Mouse (Mus musculus) forebrain, embryonic 16.5 days (tissue): ENCODE data around the gene Egln2. TPM values are rescaled to one million over a fixed set of nuclear protein-coding genes. Genes with fewer than 3 reads are reported as not detected.
A peak's percentile ranks its signal among the peaks of the same experiment; 100 is the strongest.

Experiments used
- ATAC-seq: fragments of 200-750 bp; cut with Nextera tagmentation; 2 replicates; pipeline ENCODE4 v1.8.0; 2017; ENCODE audit warnings: mild to moderate bottlenecking, moderate library complexity
- H3K27ac ChIP-seq: fragments of 300-500 bp; sonication (generic); 2 replicates; pipeline ENCODE4 v1.5.1; 2014; ENCODE audit warnings: low read length, control low read depth
- H3K27me3 ChIP-seq: fragments of 300-500 bp; sonication (generic); replicated peaks from 2 replicates; pipeline ENCODE4 v1.6.1; 2014; ENCODE audit warnings: low read length; ENCODE audit not compliant: control insufficient read depth, insufficient read depth
- H3K36me3 ChIP-seq: fragments of 300-500 bp; sonication (generic); 2 replicates; pipeline ENCODE4 v1.6.1; 2014; ENCODE audit not compliant: control insufficient read depth, insufficient read depth
- H3K4me1 ChIP-seq: fragments of 300-500 bp; sonication (generic); replicated peaks from 2 replicates; pipeline ENCODE4 v1.6.1; 2014; ENCODE audit warnings: low read length; ENCODE audit not compliant: control insufficient read depth, insufficient read depth
- H3K4me2 ChIP-seq: fragments of 300-500 bp; sonication (generic); 2 replicates; pipeline ENCODE4 v1.6.1; 2014; ENCODE audit warnings: mild to moderate bottlenecking, low read length, control low read depth
- H3K4me3 ChIP-seq: fragments of 300-500 bp; sonication (generic); replicated peaks from 2 replicates; pipeline ENCODE4 v1.5.1; 2014; ENCODE audit warnings: mild to moderate bottlenecking, low read length, control low read depth
- H3K9ac ChIP-seq: fragments of 300-500 bp; sonication (generic); replicated peaks from 2 replicates; pipeline ENCODE4 v1.6.1; 2014; ENCODE audit warnings: low read depth, low read length, control low read depth
- H3K9me3 ChIP-seq: fragments of 300-500 bp; sonication (generic); 2 replicates; pipeline ENCODE4 v1.6.1; 2016; ENCODE audit warnings: low read length; ENCODE audit not compliant: control insufficient read depth
- WGBS: fragments of 180-500 bp; shearing (Covaris S2); extraction: QIAGEN DNeasy Blood & Tissue Kit; methylation state at CpG from one replicate; pipeline ENCODE4 v1.1.7; 2014; 5-methylcytosine and 5-hydroxymethylcytosine counted together
- polyA plus RNA-seq: library from polyadenylated mRNA; unstranded; fragments of >200 nt; fragmentation: Nextera tagmentation; extraction: Ambion mirVana; gene quantifications from 2 replicates; pipeline ENCODE4 v1.2.1, GENCODE M21; 2015

Gene Egln2
- polyA plus RNA-seq, 1 experiment from 2014 or later: 100 TPM

DNA sequence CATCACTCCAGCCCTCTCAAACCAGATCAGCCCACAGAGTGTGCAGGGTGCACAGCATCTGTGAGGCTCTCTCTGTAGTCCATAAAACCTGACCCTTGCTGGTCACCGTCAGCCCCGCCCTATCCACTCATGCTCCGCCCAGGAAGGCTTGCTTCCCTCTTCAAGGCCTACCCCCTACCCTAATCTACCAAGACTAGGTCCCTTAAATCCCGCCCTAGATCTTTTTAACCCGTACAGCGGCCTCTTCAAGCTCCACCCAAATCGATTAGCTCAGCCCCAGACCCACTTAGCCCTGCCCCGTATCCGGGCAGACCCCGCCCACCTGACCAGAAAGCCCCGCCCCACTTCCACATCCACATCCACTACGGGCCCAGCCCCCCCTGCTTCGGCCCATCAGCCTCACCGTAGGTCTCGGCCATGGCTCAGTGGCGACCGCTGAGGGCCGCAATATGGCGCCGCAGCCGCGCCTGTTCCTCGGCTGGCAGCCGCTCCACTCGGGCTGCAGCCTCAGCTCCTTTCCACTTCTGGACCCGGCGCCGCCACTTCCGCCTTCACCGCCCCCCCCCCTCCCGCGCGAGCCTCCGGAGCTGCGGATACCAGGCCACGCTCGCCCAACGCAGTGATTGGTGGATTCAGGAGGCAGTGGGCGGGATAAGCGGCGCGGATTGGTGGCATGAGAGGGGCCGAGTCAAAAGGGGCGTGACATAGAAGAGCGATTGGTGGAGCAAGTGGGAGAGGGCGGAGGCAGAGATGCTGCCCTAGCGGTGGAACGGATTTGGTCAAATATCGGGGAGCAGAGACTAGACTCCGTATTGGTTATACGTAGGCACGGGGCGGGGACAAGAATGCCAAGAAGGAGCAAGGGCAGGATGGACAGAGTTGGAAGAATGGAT lies 12.0 kb upstream of the Egln2 start, which contains the start of gene Rab4b:
Gene Rab4b (minus strand): TSS at position 573 of the 893 bp plus-strand sequence.
- peaks cover 11% of the 10 kb centered on the region for H3K4me1 ChIP-seq
- H3K9me3 ChIP-seq: no peaks in the 10 kb centered on the region
- H3K27me3 ChIP-seq: no peaks in the 10 kb centered on the region
- H3K4me3 ChIP-seq: peak within 1 kb of the TSS; percentile 68
- peak; percentile 98 for ATAC-seq
- H3K36me3 ChIP-seq: peaks cover 7% of the 10 kb centered on the region; the same call in 1 of the 2 replicates
- WGBS: under 1% methylated on average over 52 of the region's 53 CpGs
- peak within 1 kb of the TSS; percentile 63 for H3K4me2 ChIP-seq
- H3K9ac ChIP-seq: peak within 1 kb of the TSS; percentile 61
- peak within 1 kb of the TSS; percentile 88 for H3K27ac ChIP-seq

DNA sequence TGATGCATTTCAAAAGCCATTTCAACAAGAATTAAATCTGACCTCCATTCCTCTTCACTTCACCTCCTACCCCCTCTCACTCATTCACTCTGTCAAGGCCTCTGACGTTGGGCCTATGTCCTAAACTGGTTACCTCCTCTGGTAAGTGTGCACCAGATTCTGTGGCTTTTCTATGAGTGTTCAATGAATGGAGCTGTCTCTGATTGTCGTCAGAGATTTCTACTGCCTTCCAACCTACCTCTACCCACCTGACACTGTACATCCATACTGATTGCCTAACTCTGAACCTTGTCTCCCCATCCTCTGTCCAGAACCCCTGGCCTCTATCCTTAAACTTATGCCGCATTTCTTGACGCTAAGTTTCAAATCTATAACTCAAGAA lies 11.3 kb upstream of the Egln2 start:
- Histone ChIP-seq H3K27me3 (no peaks in the 10 kb centered on the region), H3K27ac (peak overlapping the region; percentile 88), H3K9ac (peak overlapping the region; percentile 61), H3K36me3 (0 out of 2 replicates have a peak, but pooled peaks cover 3% of the 10 kb centered on the region), H3K4me3 (peak overlapping the region; percentile 68), H3K9me3 (no peaks in the 10 kb centered on the region), H3K4me1 (peaks cover 11% of the 10 kb centered on the region), H3K4me2 (peak overlapping the region; percentile 63)
- ATAC-seq: no peak
- 21% methylated on average over 4 of the region's 4 CpGs for WGBS

DNA sequence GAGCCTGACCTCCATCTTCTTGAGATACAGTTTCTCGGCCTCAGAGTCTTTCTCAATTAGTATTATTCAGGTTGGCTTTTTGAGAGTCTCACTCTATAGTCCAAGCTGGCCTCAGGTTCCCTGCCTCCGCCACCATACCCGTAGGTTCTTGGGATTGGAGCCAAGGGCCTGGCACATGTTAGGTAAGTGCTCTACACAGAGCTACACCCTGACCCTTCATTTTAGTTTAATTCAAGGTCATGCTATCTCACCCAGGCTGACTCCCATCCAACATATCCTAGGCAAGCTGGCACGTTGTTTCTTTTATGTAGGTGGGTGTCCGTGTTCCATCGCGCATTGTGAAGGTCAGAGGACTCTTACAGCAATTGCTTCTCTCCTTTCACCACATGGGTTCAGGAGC lies 8.3 kb upstream of the Egln2 start:
- Histone ChIP-seq H3K27ac (no peak overlapping the region), H3K4me3 (no peak overlapping the region), H3K9ac (no peak overlapping the region), H3K4me2 (no peak overlapping the region), H3K9me3 (no peaks in the 10 kb centered on the region), H3K27me3 (no peaks in the 10 kb centered on the region), H3K36me3 (peaks cover 5% of the 10 kb centered on the region; the same call in 1 of the 2 replicates), H3K4me1 (peaks cover 7% of the 10 kb centered on the region)
- ATAC-seq: no peak
- 92% methylated on average over 7 of the region's 7 CpGs for WGBS

DNA sequence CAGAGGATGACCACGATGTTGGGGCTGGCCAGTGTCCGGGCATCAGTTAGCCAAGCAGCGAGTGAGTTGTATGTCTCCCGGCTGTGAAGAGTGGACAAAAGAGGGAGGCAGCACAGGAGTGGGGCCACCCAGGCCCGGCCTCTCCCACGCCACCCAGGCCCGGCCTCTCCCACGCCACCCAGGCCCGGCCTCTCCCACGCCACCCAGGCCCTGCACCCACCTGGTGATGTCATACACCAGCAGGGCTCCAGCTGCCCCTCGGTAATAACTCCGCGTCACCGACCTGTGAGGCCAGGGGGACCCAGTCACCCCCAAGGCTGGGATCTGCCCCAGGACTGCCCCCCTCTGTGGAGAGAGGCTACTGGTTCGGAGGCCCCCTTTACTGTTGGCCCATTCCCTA lies 7.9 kb upstream of the Egln2 start:
- WGBS: 91% methylated on average over 15 of the region's 15 CpGs
- Histone ChIP-seq H3K4me3 (no peak overlapping the region), H3K9ac (no peak overlapping the region), H3K27me3 (no peaks in the 10 kb centered on the region), H3K4me2 (no peak overlapping the region), H3K27ac (no peak overlapping the region), H3K36me3 (peaks cover 5% of the 10 kb centered on the region; the same call in 1 of the 2 replicates), H3K9me3 (no peaks in the 10 kb centered on the region), H3K4me1 (peaks cover 5% of the 10 kb centered on the region)
- no peak for ATAC-seq

DNA sequence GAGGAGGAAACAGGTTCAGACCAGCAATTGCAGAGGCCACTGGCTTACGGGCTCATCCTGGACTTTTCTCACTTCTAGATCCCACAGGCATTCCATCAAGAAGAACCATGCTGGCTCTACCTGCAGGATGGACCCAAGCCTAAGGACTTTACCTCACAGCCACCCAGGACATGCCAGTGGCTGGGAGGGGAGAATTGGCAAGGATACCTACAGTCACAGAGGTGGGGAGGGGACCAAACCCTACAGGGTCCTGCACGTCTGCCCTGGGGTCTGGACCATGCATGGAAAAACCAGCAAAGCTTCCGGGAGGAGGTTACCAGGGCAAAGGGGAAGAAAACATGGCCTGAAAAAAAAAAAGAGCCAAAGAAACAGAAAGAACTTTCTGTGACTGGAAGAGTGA lies 4.4 kb upstream of the Egln2 start:
- H3K27me3 ChIP-seq: no peaks in the 10 kb centered on the region
- H3K9ac ChIP-seq: no peak overlapping the region
- H3K4me1 ChIP-seq: peaks cover 7% of the 10 kb centered on the region
- H3K9me3 ChIP-seq: no peaks in the 10 kb centered on the region
- no peak overlapping the region for H3K27ac ChIP-seq
- peaks cover 5% of the 10 kb centered on the region; the same call in 1 of the 2 replicates for H3K36me3 ChIP-seq
- no peak for ATAC-seq
- H3K4me2 ChIP-seq: no peak overlapping the region
- 95% methylated on average over 3 of the region's 3 CpGs for WGBS
- H3K4me3 ChIP-seq: no peak overlapping the region

DNA sequence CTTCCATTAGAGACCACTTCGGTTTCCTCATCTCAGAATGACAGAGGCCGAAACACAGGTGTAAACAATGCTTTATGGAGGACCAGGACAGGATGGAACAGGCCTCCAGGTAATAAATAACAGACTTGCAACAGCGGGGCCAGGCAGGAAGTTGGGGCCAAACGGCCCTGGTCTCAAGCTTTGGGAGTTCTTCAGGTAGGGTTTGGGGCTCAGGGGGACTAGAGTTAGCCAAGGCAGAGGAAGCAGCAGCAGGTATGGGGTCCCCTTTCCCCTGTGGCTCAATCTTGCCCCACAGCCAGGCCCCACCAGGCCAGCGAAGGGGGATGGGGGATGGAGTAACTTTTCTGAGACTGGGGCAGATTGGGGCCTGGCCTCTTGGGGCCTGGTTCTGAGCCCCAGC lies 1.8 kb upstream of the Egln2 start:
- H3K4me2 ChIP-seq: no peak overlapping the region
- no peak for ATAC-seq
- no peak overlapping the region for H3K9ac ChIP-seq
- no peaks in the 10 kb centered on the region for H3K9me3 ChIP-seq
- whole genome bisulfite sequencing: 95% methylated on average over 5 of the region's 5 CpGs
- no peaks in the 10 kb centered on the region for H3K27me3 ChIP-seq
- no peak overlapping the region for H3K27ac ChIP-seq
- peaks cover 31% of the 10 kb centered on the region for H3K4me1 ChIP-seq
- peaks cover 3% of the 10 kb centered on the region; the same call in 1 of the 2 replicates for H3K36me3 ChIP-seq
- no peak overlapping the region for H3K4me3 ChIP-seq

DNA sequence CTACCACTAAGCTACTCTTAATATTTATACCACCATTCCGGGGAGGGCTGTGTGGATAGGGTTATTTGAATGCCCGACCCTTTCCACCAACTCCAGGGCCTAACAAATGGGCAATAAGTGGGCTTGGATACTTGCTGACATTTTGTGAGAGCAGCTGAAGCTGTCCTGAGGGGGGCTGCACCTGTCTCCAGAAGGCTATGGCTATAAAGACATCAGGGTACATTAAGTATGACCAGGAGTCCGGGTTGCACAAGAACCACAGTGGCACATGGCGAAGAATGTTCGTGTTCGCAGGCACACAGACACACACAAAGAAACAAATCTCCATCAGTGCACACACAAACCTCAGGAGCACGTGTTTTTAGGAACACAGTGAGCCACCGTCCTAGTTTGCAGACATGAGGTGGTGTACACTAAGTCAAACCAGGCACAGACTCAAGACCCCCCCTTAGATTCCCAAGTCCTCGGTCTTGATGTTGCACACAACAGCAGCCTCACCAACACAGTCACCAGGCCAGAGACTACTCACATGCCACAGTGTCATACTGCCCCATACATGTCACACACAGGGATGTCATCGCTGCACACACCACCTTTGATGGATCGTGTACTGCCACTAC lies 983 bp upstream of the Egln2 start:
- no peaks in the 10 kb centered on the region for H3K27me3 ChIP-seq
- peaks cover 39% of the 10 kb centered on the region for H3K4me1 ChIP-seq
- no peak for ATAC-seq
- peak overlapping the region; percentile 98 for H3K27ac ChIP-seq
- peak overlapping the region; percentile 84 for H3K4me2 ChIP-seq
- H3K36me3 ChIP-seq: peaks cover 3% of the 10 kb centered on the region; the same call in 1 of the 2 replicates
- H3K4me3 ChIP-seq: peak overlapping the region; percentile 63
- WGBS: 74% methylated on average over 11 of the region's 11 CpGs
- H3K9me3 ChIP-seq: no peaks in the 10 kb centered on the region
- peak overlapping the region; percentile 91 for H3K9ac ChIP-seq

DNA sequence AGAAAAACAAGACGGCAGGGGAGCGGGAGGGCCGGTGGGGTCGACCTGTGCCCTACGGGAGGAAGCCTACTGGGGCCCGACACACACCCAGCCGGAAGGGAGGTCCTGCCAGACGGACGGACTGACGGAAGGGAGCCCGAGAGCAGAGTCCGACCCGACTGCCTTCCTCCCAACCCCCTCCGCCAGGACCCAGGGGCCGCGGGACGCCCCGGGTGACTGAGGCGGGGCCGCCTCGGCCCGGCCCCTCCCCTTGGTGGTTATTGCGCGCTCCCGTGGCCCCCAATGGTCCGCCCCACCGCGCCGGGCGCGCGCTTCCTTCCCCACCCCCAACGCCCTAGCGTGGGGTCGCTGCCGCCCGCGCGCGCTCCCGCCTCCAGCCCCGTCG lies 381 bp downstream of the Egln2 start:
- peaks cover 52% of the 10 kb centered on the region for H3K4me1 ChIP-seq
- under 1% methylated on average over 40 of the region's 43 CpGs for WGBS
- H3K9ac ChIP-seq: peak overlapping the region; percentile 91
- H3K4me3 ChIP-seq: peak overlapping the region; percentile 63
- H3K4me2 ChIP-seq: peak overlapping the region; percentile 84
- H3K9me3 ChIP-seq: no peaks in the 10 kb centered on the region
- peaks cover 7% of the 10 kb centered on the region for H3K36me3 ChIP-seq
- ATAC-seq: peak; percentile 60
- no peaks in the 10 kb centered on the region for H3K27me3 ChIP-seq
- H3K27ac ChIP-seq: peak overlapping the region; percentile 98

DNA sequence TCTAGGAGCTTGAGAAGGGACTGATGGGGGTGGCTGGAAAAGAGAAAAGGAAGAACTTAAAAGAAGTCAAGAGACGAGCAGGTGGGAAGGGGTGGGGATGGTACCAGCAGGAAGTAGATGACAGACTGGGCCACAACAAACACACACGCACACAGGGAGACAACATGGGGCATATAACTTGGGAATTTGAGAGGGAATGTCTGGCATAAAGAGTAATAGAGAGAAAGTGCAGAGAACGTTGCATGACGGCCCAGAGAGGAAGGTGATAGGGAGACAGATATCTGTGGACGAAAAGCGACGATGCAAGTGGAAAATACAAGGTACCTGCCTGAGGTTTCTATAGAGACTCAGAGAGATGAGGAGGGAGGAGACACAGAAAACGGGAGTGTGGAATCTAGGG lies 906 bp downstream of the Egln2 start:
- Histone ChIP-seq H3K9me3 (no peaks in the 10 kb centered on the region), H3K4me2 (peak overlapping the region; percentile 84), H3K27me3 (no peaks in the 10 kb centered on the region), H3K4me1 (peaks cover 57% of the 10 kb centered on the region), H3K9ac (peak overlapping the region; percentile 91), H3K4me3 (peak overlapping the region; percentile 63), H3K36me3 (peaks cover 5% of the 10 kb centered on the region), H3K27ac (peak overlapping the region; percentile 98)
- WGBS: under 1% methylated on average over 8 of the region's 8 CpGs
- peak; percentile 1 for ATAC-seq
